Mouse (Mus musculus) thymus, postnatal 10 days (tissue): ENCODE results near the gene C9orf72.

Source experiments
- DNase-seq, 2 experiments: peaks; one replicate each; pipeline ENCODE4 v3.0.0; 2021; ENCODE audit warnings: low spot score in 2 of 2

Gene C9orf72

DNA sequence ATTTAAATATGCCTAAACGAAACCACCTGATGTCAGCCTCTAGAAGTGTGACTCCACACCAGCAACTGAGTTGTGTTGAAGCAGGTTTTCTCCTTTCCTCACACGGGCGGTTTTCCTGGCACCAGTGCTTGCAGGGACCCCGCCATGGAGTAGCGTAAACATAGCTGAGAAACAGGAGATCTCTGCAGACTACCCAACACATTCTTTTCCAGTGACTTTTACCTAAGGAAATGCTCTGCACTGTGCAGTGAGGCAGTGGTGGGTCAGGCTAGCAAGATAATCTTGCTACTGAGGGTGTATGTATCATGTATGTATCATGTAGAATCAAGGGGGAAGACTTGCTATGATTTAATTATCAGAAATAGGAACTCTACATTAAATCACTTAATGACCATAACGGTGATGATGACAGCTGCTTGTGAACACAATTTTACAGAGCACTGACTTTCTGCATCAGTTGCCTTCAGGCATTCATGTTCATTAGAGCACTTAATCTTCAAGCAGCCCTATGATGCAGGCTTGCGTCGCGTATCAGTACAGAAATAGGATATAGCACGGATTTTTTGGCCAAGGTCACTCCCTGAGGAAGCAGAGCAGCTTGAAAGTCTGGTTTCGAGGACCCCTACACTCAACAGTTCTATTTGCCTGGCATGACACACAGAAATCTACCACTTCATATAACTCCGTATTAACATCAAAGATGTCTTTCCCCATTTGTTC lies 47.9 kb downstream of the C9orf72 start:
- no peak for DNase-seq

DNA sequence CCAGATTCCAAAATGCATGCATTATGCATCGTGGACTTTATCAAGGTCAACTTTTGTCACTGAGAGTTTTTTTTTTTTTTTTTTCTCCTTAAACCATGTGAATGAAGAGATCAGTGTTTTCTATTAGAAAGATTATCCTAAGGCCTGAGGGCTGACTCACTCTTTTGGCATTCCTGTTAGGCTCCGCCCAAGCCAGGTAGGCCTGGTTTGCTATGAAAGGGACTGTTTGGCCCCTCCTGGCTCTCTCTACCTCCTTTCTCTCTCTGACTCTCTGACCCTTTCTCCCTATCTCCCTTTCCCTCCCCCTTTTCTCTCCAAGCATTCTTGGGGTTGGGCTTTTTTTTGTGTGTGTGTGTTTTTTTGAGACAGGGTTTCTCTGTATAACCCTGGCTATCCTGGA lies 50.4 kb downstream of the C9orf72 start:
- DNase-seq: no peak

DNA sequence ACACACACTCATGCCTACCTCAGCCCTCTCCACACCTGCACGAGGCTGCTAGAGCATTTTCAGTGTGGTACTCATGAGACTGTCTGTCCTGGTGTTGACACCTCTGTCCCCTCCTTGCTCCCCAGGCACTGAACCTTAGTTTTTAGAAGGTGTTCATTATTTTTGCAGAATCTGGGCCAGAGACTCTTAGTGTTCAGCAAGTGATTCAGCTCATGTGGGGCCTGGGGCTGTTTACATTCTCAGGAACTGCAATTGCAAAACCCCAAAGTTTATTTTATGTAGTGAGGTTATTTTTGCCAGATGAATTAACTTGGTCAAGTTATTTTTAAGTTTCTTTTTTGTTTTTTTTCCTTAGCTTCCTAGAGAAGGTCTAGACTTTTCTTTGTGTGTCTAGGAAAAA lies 52.4 kb downstream of the C9orf72 start:
- DNase-seq: no peak

DNA sequence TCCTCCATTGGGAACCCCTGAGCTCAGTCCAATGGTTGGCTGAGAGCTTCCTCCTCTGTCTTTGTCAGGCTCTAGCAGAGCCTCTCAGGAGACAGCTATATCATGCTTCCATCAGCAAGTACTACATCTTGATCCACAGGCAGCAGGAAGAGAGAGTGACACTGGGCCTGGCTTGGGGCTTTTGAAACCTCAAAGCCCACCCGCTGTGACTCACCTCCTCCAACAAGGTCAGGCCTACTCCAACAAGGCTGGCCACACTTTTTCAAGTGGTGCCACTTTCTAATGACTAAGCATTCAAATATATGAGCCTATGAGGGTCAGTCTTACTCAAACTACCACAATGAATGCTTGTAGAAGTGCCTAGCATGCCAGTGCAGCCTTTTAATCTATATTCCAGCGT lies 53.5 kb downstream of the C9orf72 start:
- no peak for DNase-seq

DNA sequence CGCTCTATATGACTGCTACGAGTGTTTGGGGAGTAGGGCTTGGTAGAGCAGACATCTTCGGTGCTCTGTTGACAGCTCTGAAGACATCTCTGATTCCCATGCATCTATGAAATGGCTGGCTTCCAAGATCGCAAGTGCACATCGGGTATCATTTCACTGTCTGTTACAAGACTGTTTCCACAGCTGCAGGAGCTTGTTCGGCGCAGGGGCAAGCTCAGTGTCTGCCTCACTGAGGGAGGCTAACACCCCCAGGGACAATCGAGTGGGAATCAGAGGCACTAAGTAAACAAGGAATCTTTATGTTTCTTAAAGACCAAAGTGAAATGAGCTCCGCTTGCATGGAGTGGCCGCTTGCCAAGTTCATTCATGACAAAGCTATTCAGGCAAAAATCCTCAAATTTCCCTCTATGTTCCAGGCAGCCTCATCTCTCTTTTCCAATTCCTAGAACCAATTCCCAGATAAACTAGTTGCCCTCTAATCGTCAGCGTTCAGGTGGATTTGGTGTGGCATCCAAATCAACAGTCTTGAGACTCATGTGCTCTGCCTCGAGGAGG lies 56.3 kb downstream of the C9orf72 start:
- no peak for DNase-seq

GRCm38 (mm10) chr4:35167855-35168254 lies 58.1 kb downstream of the C9orf72 start:
- no peak for DNase-seq

DNA sequence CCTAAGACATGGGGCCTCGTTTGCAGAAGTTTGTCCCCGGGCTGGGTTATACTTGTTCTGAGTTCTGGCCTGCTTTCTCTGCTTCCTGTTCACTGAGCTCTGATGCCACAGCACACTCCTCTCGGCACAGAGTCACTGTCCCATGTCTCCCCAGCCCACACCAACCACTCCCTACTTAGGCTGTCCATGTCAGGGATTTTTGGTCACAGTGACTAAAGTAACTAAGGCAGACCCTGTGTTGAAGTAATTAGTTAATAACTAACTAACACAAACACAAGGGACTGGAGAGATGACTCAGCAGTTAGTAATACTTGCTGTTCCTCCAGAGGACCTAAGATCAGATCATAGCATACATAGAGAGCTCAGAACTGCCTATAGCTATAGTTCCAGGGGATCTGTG lies 60.0 kb downstream of the C9orf72 start:
- DNase-seq: no peak

DNA sequence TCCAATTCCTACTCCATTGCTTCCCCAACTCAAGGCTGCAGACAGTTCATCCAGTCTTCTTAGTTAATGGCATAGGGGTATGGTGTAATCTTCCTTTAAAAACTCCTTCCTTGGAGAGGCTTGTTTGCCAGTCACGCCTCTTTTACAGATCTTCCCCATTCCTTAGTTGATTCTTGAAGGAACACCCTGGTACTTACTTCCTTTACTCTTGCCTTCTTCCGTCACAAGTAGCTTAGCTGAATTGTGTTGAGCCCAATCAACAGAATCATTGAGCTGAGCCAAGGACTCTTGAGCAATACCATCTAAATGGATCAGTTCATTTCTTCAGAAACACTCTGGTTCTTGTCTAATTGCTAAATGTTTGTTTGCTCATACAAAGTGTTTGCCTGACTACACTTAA lies 60.7 kb downstream of the C9orf72 start:
- DNase-seq: no peak

DNA sequence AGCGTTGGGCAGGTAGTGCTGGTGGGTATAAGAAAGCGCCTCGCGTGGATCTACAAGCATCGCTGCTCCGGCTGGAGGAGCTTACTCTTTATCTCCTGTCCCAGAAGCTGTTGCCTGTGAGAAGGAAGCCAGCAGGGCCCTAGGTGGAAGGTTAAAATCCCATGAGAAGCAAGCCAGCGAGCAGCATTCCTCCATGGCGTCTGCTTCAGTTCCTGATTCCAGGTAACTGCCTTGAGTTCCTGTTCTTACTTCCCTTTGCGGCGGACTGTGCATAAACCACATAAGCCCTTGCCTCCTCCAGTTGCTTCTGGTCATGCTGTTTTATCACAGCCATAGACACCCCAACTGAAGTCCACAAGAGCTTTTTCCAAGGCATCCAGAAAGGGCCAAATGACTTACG lies 68.2 kb downstream of the C9orf72 start:
- DNase-seq: no peak

DNA sequence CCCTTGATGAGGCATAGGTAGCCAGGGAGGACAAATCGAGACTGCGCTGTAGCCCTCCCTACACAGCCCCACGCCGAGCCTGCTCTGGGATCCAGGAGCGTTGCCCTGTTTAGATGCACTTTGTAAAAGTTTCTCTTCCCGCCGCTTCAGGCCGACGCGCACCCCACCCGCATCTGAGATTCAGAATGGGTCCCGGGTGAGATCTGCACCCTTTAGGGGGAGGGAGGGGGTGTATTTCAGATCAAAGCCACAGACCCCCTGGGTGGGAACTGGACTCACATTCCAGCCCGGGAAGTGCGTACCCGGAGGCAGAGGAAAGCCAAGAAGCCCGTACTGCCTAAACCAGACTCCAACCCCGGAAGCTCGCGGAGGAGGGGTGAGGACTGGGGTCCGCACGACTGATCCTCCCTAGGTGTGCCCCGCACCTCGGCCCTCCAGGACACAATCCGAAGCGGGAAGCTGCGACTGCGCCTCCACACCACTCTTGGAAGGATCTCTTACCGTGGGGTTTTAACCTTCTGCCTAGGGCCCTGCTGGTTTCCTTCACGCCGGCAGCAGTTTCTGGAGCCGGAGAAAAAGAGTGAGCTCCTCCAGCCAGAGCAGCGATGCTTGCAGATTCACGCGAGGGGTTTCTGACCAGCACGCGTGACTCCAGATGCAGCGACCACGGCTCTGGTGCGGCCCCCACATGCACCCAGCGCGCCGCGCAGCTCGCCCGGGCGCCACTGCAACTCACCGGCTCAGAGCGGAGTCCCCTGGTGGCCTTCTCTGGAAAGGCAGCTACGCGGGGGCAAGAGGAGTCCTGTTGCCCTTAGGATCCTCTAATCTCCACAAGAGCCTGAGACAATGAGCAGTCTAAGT lies 69.0 kb downstream of the C9orf72 start, which contains the start of gene Mob3b:
Gene Mob3b (minus strand): TSS at position 734 of the 861 bp plus-strand sequence.
- DNase-seq: peak; percentile 80 to 92

DNA sequence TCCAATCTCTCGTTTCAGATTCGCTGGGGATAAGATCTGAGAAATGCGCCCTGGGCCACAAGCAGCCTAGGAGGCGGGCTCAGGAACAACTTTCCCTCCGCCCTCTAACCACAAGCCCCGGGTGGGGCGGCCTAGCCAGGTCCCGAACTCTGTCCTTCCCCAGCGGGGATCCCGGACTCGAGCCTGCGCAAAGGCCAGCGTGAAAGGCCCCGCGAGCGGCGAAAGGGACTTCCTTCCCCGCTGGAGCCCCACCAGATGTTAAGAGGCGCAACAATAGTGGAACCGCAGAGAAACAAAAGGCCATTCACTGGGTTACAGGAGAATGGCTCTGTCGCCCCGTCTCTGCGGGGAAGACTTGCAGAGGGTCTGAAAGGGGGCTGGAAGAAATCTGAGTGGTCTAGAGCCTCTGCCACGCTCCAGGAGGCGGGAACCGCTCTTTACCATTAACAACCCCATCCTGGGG lies 69.8 kb downstream of the C9orf72 start:
- DNase-seq: peak; percentile 48 to 57

GRCm38 (mm10) chr4:35155132-35155922 lies 70.6 kb downstream of the C9orf72 start:
- DNase-seq: peak; percentile 48 to 62

DNA sequence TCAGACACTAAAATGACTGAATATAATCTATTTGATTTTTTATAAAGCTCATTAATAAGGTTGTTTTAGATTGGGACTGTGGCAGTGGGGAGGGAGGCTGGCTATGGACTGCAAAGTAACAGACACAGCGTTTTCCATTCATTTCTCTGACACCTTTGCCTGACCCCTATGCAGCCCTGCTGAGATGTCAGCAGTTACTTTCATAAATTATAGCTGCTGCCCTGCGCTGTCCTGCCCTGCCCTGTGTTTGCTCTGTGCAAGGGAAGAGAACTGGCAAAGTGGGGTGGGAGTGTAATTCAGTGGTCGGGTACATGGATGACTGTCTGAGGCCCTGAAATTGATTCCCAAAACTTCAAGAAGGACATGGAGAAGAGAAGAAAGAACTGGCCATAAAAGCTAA lies 71.9 kb downstream of the C9orf72 start:
- DNase-seq: no peak

DNA sequence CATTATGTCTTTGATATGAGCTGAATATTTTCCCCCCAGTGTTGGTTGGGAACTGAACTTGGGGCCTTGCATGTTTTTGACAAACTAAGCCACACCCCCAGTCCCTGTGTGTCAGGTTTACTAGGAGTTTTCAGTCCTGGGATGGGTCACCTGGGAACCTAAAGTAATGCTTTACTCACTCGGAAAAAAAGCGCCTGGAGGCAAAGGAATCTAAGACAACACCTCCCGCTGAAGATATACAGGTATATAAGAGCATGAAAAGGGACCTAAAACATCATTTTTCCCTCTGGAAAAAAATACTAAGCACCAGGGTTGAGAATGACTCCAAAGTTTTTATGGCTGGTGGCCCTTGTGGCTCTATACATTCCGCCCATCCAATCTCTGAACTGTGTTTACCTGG lies 74.2 kb downstream of the C9orf72 start, which contains the start of gene Ifnk:
Gene Ifnk (plus strand): TSS at position 301 of the 400 bp plus-strand sequence.
- DNase-seq: no peak

GRCm38 (mm10) chr4:35150706-35151105 lies 75.3 kb downstream of the C9orf72 start:
- DNase-seq: no peak

DNA sequence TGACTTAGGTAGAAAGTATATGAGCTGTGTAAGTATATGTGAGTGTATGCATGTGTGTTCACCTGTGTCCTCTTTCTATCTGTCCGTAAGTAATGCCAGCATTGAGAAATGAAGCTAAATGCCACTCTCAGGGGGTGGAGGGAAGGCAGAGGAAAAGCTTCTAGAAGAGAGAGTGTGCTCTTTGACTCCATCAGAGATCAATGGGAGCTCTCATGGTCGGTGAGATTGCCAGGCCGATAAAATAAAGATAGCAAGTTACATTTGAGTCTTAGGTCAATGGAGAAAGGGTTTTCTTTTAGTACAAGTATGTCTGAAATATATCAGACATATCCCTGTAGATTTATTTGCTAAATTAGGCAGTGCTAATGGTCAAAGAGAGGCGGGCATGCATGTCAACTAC lies 77.6 kb downstream of the C9orf72 start:
- DNase-seq: no peak

GRCm38 (mm10) chr4:35146597-35146996 lies 79.4 kb downstream of the C9orf72 start:
- no peak for DNase-seq

GRCm38 (mm10) chr4:35145726-35146125 lies 80.2 kb downstream of the C9orf72 start:
- DNase-seq: no peak

GRCm38 (mm10) chr4:35143472-35144102 lies 82.4 kb downstream of the C9orf72 start:
- DNase-seq: no peak
